In the genomic region with DNA sequence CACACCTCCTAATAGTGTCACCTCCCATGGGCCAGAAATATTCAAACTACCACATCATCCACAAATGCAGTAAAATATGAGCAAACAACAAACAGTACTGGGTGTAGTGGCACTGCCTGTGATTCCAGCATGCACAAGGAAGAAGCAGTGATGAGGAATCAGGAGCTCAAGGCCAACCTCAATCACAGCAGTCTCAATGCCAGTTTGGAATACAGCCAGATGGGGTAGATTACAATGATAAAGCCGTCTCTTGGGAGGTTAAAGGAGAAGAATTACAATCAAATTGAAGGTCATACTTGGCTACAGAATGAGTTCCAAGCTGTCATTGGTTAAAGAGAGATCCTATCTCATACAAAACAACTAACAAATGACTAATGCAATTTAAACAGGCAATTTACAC, we compare ENCODE assay signal across 27 mouse cellular contexts. TPM values are rescaled to one million over a fixed set of nuclear protein-coding genes. Genes with fewer than 3 reads are reported as not detected.
DNase-seq lines count a peak whose midpoint lies in the region; ATAC-seq and TF ChIP-seq lines count a peak whose summit lies in the region.
"Had no signal": no experiment of that assay in that cellular context is flagged by ENCODE, and none has a peak within 500 bp of the region (broad histone marks: within the 10 kb centered on the region; RNA-seq: fewer than 3 reads in every experiment).

No protein-coding gene starts in this region.

- H3K9ac ChIP-seq in hindbrain, embryonic 16.5 days (ENCODE audit: low read depth, low read length), result no peak overlapping the region
- H3K9ac ChIP-seq: embryonic facial prominence, embryonic 13.5 days; forebrain, embryonic 12.5 days; heart, embryonic 15.5 days; hindbrain, embryonic 13.5 days; intestine, embryonic 15.5 days; kidney, embryonic 15.5 days had no signal

- no peak for TF ChIP-seq CTCF in kidney, adult 2 months (conservative IDR thresholded peaks at IDR 0.05; ENCODE audit: insufficient read depth, insufficient read length, low read depth, low read length)

- no peak for ATAC-seq in hindbrain, embryonic 16.5 days
- ATAC-seq: intestine, embryonic 15.5 days; Patski had no signal

- no peak overlapping the region for H3K4me3 ChIP-seq in hindbrain, embryonic 16.5 days (ENCODE audit: low read length)
- H3K4me3 ChIP-seq in kidney, adult 2 months (ENCODE audit: insufficient read depth, low read depth, low read length), result no peak overlapping the region
- H3K4me3 ChIP-seq: embryonic facial prominence, embryonic 13.5 days; forebrain, embryonic 12.5 days; heart, adult 2 months; heart, embryonic 15.5 days; hindbrain, embryonic 13.5 days; intestine, embryonic 15.5 days; kidney, embryonic 15.5 days had no signal

- H3K36me3 ChIP-seq in hindbrain, embryonic 16.5 days (ENCODE audit: control insufficient read depth, insufficient read depth, low read length), result no peaks in the 10 kb centered on the region
- H3K36me3 ChIP-seq in kidney, adult 2 months (ENCODE audit: control insufficient read depth, insufficient read depth, low read length), result no peaks in the 10 kb centered on the region
- H3K36me3 ChIP-seq: embryonic facial prominence, embryonic 13.5 days; forebrain, embryonic 12.5 days; heart, embryonic 15.5 days; hindbrain, embryonic 13.5 days; intestine, embryonic 15.5 days; kidney, embryonic 15.5 days had no signal

- 43% methylated on average over 1 of the region's 1 CpGs for WGBS in hindbrain, embryonic 16.5 days
- WGBS in kidney, adult 2 months, result 49% methylated on average over 1 of the region's 1 CpGs

- H3K4me1 ChIP-seq in hindbrain, embryonic 16.5 days (ENCODE audit: control insufficient read depth, insufficient read depth, low read depth, low read length), result no peaks in the 10 kb centered on the region
- H3K4me1 ChIP-seq in kidney, adult 2 months (ENCODE audit: control insufficient read depth, insufficient read depth, low read length), result no peaks in the 10 kb centered on the region
- H3K4me1 ChIP-seq: embryonic facial prominence, embryonic 13.5 days; forebrain, embryonic 12.5 days; heart, embryonic 15.5 days; hindbrain, embryonic 13.5 days; intestine, embryonic 15.5 days; kidney, embryonic 15.5 days had no signal

- H3K9me3 ChIP-seq in hindbrain, embryonic 16.5 days (ENCODE audit: control insufficient read depth, low read length), result no peaks in the 10 kb centered on the region
- H3K9me3 ChIP-seq: embryonic facial prominence, embryonic 13.5 days; forebrain, embryonic 12.5 days; heart, embryonic 15.5 days; hindbrain, embryonic 13.5 days; intestine, embryonic 15.5 days; kidney, embryonic 15.5 days had no signal

- no peak overlapping the region for H3K27ac ChIP-seq in hindbrain, embryonic 16.5 days (ENCODE audit: low read depth, low read length)
- H3K27ac ChIP-seq in kidney, adult 2 months (ENCODE audit: insufficient read depth, low read depth, low read length), result no peak overlapping the region
- H3K27ac ChIP-seq: embryonic facial prominence, embryonic 13.5 days; forebrain, embryonic 12.5 days; heart, adult 2 months; heart, embryonic 15.5 days; hindbrain, embryonic 13.5 days; intestine, embryonic 15.5 days; kidney, embryonic 15.5 days had no signal

- no peak for TF ChIP-seq POLR2A in kidney, adult 2 months (IDR thresholded peaks at IDR 0.05; ENCODE audit: low read depth, low read length)

- H3K27me3 ChIP-seq in hindbrain, embryonic 16.5 days (replicated peaks; ENCODE audit: control insufficient read depth, insufficient read depth, low read length), result no peaks in the 10 kb centered on the region
- no peaks in the 10 kb centered on the region for H3K27me3 ChIP-seq in kidney, adult 2 months (replicated peaks; ENCODE audit: control insufficient read depth, insufficient read depth, low read length)
- H3K27me3 ChIP-seq: embryonic facial prominence, embryonic 13.5 days; forebrain, embryonic 12.5 days; heart, embryonic 15.5 days; hindbrain, embryonic 13.5 days; intestine, embryonic 15.5 days; kidney, embryonic 15.5 days had no signal

- no peak overlapping the region for H3K4me2 ChIP-seq in hindbrain, embryonic 16.5 days (ENCODE audit: low read length)
- H3K4me2 ChIP-seq: embryonic facial prominence, embryonic 13.5 days; forebrain, embryonic 12.5 days; heart, embryonic 11.5 days; heart, embryonic 15.5 days; hindbrain, embryonic 13.5 days; intestine, embryonic 15.5 days; kidney, embryonic 15.5 days had no signal

- DNase-seq in MN1 (ENCODE audit: low spot score), result peak; percentile 18
- peak; percentile 50 to 87 for DNase-seq in adrenal gland, adult (ENCODE audit: inconsistent age in 2 of 2, low spot score in 1 of 2)
- DNase-seq in adrenal gland, postnatal 14 days, result peak; percentile 62
- no peak for DNase-seq in embryo, embryonic 10.5 days (ENCODE audit: low spot score)
- DNase-seq in kidney, adult 2 months, result no peak
- DNase-seq in gastrocnemius, postnatal 4 days (ENCODE audit: low spot score in 2 of 2), result no peak
- DNase-seq: cerebellum, adult 11 months; cerebellum, adult 9-10 months; cerebellum, postnatal 25 days; gastrocnemius, postnatal 10 days; heart, adult 2 months; heart, postnatal 14 days; kidney, adult 18-20 months had no signal

RNA-seq across cellular contexts. Expression of a gene that starts 52.2 kb away (rescaled TPM):
- total RNA-seq in adrenal gland, postnatal 14 days (2021), result not detected in 2 replicates
- 0.17 and 0.25 TPM in 2 replicates for polyA plus RNA-seq in hindbrain, embryonic 16.5 days (2015; fragmentation: Nextera tagmentation; extraction: Ambion mirVana)
- polyA plus RNA-seq in kidney, adult 2 months (2012; rRNA removed), result not detected in 2 replicates
- not detected for total RNA-seq in gastrocnemius, postnatal 4 days (2021)
- total RNA-seq: adrenal gland, adult 18-20 months; gastrocnemius, postnatal 10 days; heart, adult 2 months; heart, postnatal 14 days; hematopoietic stem cell, adult 5-6 weeks; MEL had no signal
- polyA plus RNA-seq: cortical plate, adult 2 months; gonadal fat pad, adult 2 months; heart, adult 2 months; Patski had no signal

Comparison
In these comparisons a context has a peak if more than half of its experiments do, and no peak if none do; other contexts are left out.
1. DNase-seq: peak in MN1 (single experiment), adrenal gland, adult (2 of 2) and adrenal gland, postnatal 14 days (single experiment); none in embryo, embryonic 10.5 days (single experiment), kidney, adult 2 months (single experiment) and gastrocnemius, postnatal 4 days (0 of 2).